Mouse (Mus musculus): Measurements from ENCODE around the gene Zbtb20.

GRCm38 (mm10) chr16:43539659-43540096 lies 664.0 kb downstream of the Zbtb20 start:
- TF ChIP-seq CTCF (IDR thresholded peaks at IDR 0.05; ENCODE audit: extremely low read depth, insufficient read length, insufficient replicate concordance, low read depth, low read length), result no peak
- TF ChIP-seq POLR2A (IDR thresholded peaks at IDR 0.05; ENCODE audit: low read depth, low read length), result no peak

All from small intestine, adult 2 months (tissue).